Mouse (Mus musculus) bone marrow macrophage, adult 2 months (primary cell): ENCODE results near the gene Donson. TPM values are rescaled to one million over a fixed set of nuclear protein-coding genes. Genes with fewer than 3 reads are reported as not detected.
"Not testable (repeated sequence)": the region's sequence is repeated elsewhere in the genome, so short reads cannot be mapped to it uniquely, and the experiment has no call there.

ENCODE experiments used
- H3K27ac ChIP-seq: 2 replicates; pipeline ENCODE4 v1.5.1; 2012; ENCODE audit warnings: low read depth, low read length; ENCODE audit not compliant: insufficient read depth
- H3K4me1 ChIP-seq: 2 replicates; pipeline ENCODE4 v1.6.1; 2012; ENCODE audit warnings: low read length; ENCODE audit not compliant: control insufficient read depth, insufficient read depth
- H3K4me3 ChIP-seq: 2 replicates; pipeline ENCODE4 v1.5.1; 2012; ENCODE audit warnings: mild to moderate bottlenecking, low read length, moderate library complexity; ENCODE audit not compliant: insufficient read depth
- CTCF ChIP-seq: IDR thresholded peaks from 2 replicates; pipeline ENCODE4 v1.5.1; 2012; ENCODE audit warnings: low read depth, mild to moderate bottlenecking, low read length, moderate library complexity
- POLR2A ChIP-seq: IDR thresholded peaks from 2 replicates; pipeline ENCODE4 v1.6.1; 2012; ENCODE audit warnings: mild to moderate bottlenecking, low read depth, low read length, borderline replicate concordance
- polyA plus RNA-seq: library from polyadenylated mRNA; stranded (reverse); fragments of >200 nt; gene quantifications from 2 replicates; pipeline ENCODE4 v1.2.4, GENCODE M21; 2012; ENCODE audit not compliant: missing spikeins, insufficient read depth, insufficient read length

Donson gene
- polyA plus RNA-seq, 1 experiment, result 14.5 TPM

DNA sequence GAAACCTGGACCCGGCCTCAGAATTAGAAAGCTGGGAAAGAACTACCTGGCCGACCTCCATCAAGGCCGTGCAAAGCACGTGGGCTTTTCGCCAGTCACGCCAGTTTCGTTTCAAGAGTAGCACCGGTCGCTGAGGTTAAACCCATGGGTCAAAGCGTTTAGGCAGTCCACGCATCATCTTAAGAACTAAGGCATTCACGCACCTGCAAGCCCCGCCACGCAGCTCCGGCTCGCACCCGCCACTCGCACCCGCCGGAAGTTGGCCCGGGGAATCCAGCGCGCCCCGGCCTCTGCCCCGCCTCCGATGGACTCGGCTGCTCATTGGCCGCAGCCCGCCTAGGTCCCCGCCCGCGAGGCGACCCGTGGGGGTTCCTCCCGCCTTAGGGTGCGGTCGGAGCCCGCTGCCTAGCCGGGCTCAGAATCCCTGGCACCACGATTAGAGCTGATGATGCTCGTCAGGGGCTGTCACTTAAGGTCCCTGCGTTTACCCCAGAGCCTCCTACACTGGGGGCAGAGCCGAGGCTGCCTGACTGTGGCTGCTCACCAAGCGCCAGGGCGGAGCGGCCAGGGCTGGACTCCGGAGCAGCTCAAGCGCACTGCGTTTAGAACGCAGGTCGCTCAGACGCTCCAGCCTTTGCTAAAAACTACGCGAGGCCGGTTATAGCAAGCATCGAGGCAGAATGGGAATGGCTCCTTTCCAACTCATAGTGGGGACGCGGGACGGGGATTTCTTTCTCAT is 41.7 kb downstream of the Donson start, which contains the start of gene Gart:
TSS of gene Gart (minus strand) at position 272 of the 739 bp plus-strand sequence.
- TF ChIP-seq POLR2A, result peak; percentile 19; the same call in 1 of the 2 replicates
- no peak for TF ChIP-seq CTCF
- Histone ChIP-seq H3K27ac (peak within 1 kb of the TSS; percentile 99), H3K4me1 (peaks cover 13% of the 10 kb centered on the region), H3K4me3 (peak within 1 kb of the TSS; percentile 88)

DNA sequence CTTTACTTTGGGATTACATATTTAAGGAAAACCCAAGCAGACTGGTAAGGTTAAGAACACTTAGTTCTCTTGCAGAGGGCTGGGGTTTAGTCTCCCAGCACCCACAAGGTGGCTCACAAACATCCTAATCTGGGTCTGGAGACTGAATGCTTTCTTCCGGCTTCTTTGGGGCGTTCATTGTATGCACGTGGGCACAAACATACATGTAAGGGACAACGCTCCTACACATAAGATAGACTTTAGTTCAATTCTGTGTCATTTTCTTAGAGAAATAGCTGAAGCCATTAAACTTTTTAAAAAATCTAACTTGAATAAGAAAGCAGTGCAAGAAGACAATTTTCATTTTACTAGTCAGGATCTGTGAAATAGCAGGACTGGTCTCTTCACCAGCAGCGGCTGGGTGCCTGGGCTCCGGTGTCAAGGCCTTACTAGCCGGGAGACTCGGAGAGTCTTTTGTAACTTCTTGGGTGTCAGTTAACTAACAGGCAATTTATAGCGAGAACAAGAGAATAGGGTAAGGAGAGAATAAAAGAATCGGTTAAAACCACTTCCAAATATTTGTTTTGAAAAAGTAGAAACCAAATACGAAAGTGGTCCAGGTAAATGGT is 42.5 kb downstream of the Donson start:
- Histone ChIP-seq H3K4me1 (peaks cover 13% of the 10 kb centered on the region), H3K27ac (peak overlapping the region; percentile 61), H3K4me3 (peak overlapping the region; percentile 80)
- no peak for TF ChIP-seq POLR2A
- no peak for TF ChIP-seq CTCF

DNA sequence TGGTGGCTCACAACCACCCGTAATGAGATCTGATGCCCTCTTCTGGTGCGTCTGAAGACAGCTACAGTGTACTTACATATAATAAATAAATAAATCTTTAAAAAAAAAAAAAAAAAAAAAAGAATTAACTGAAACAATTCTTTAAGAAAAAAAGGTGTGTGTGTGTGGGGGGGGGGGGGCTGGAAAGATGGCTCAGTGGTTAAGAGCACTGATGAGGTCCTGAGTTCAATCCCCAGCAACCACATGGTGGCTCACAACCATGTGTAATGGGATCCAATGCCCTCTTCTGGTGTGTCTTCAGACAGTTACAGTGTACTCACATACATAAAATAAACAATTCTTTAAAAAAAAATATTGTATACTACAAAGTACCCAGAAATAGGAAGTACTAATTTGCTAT is 43.1 kb downstream of the Donson start:
- peaks cover 11% of the 10 kb centered on the region for H3K4me1 ChIP-seq
- not testable (repeated sequence) for H3K27ac ChIP-seq, H3K4me3 ChIP-seq

DNA sequence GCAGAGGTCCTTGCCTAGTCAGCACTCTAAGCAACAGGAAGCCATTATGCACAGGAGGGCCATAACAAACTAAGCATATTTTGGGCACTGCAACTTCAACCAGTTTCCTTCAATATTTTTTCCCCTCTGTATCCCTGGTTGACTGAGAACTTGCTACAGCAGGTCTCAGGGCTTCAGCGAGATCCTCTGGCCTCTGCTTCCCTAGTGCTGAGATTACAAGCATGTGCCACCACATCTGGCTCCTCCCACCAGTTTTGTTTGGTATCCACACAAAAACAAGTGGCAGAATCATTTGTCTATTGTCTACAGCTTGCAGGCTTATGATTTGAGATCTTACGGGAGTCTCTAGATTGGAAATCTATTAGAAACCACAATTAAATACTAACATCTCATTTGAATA is 43.7 kb downstream of the Donson start:
- peak overlapping the region; percentile 13 for H3K4me3 ChIP-seq
- peaks cover 9% of the 10 kb centered on the region for H3K4me1 ChIP-seq
- H3K27ac ChIP-seq, result no peak overlapping the region
- no peak for TF ChIP-seq POLR2A

DNA sequence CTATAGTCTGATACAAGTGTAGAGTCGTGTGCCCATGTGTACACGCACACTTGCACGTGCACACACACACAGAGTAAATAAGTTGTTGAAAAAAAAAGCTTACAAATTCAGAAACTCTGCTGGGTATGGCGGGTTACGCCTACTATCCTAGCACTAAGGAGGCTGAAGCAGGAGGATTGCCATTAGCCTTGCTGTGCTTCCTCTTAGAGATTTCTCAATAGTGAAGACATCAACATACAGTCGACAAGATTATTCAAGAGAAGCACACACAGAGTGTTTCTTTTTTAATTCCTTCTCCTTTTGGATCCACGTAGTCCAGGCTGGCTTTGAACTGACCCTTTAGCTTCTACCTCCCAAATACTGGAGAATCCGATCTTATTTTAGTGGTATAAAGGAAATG is 48.4 kb downstream of the Donson start:
- TF ChIP-seq CTCF (no peak), POLR2A (no peak)
- Histone ChIP-seq H3K4me1 (peaks cover 9% of the 10 kb centered on the region), H3K4me3 (no peak overlapping the region), H3K27ac (no peak overlapping the region)

DNA sequence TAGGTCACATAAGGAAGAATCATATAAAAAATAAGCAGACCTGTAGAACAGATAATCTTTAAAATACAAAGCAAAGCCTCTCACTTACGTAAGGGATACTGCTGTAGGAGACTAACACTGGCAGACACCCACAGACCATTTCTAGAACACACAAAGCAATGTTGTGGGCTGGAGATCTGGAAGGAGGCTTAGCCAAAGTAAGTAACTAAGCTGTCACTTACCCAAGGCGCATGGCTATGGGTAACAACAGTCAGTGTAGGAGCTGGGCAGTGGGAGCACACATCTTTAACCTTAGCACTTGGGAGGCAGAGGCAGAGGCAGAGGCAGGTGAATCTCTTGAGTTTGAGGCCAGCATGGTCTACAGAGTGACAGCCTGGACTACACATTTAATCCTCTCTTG is 48.9 kb downstream of the Donson start:
- TF ChIP-seq CTCF (no peak), POLR2A (no peak)
- peaks cover 5% of the 10 kb centered on the region for H3K4me1 ChIP-seq
- H3K4me3 ChIP-seq, result no peak overlapping the region
- no peak overlapping the region for H3K27ac ChIP-seq

DNA sequence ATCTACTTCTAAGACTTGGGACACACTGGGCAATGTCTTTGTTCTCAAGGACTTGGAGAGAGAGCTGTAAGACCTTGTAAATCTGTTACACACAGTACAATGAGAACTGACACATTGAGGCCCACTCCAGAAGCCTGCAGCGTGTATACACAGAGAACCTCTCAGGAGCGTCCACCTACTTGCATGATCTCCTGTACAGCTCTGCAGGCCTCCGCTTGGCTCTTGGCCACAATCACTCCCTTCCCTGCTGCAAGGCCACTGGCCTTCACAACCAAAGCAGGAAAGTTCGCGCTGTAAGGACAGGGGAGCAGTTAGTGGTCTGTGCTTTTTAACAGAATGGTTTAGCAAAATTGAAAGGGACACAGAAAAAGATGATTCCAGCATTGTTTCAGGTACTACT is 49.4 kb downstream of the Donson start:
- H3K4me3 ChIP-seq, result no peak overlapping the region
- TF ChIP-seq POLR2A (no peak), CTCF (no peak)
- no peak overlapping the region for H3K27ac ChIP-seq
- H3K4me1 ChIP-seq, result no peaks in the 10 kb centered on the region

DNA sequence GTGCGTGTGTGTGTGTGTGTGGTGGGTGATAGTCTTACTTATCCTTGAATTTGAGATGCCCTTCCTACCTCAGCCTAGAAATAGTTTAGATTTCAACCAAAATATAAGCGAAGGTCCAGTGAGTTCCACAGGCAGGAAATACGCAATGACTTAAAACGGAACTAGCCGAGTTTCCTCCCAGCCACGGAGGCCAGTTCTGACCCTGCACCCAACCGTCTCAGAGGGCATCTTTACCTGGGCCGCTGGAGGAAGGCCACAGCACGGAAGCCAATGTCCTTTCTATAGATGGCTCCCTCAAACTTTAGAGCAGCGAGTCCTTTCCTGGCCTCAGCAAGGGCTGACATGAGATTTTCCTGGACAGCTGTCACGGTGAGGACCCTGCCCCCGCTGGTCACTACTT is 54.9 kb downstream of the Donson start:
- TF ChIP-seq POLR2A, result no peak
- no peak for TF ChIP-seq CTCF
- Histone ChIP-seq H3K4me3 (no peak overlapping the region), H3K4me1 (peaks cover 11% of the 10 kb centered on the region), H3K27ac (no peak overlapping the region)

DNA sequence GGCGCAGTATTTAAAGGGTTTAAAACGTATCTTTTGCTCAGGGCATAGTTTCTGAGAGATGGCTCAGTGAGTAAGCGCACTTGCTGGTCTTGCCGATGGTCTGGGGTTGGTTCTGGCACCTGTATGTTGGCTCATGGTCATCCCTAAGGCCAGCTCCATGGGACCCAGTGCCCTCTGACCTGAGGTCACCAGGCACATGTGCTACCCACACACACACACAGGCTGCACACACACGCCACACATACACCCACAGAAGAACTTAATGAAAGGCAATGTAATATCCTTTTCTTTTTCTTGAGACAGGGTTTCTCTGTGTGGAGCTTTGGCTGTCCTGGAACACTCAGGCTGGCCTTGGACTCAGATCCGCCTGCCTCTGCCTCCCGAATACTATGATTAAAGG is 55.6 kb downstream of the Donson start:
- Histone ChIP-seq H3K4me3 (no peak overlapping the region), H3K27ac (no peak overlapping the region), H3K4me1 (peaks cover 17% of the 10 kb centered on the region)
- no peak for TF ChIP-seq CTCF
- no peak for TF ChIP-seq POLR2A

DNA sequence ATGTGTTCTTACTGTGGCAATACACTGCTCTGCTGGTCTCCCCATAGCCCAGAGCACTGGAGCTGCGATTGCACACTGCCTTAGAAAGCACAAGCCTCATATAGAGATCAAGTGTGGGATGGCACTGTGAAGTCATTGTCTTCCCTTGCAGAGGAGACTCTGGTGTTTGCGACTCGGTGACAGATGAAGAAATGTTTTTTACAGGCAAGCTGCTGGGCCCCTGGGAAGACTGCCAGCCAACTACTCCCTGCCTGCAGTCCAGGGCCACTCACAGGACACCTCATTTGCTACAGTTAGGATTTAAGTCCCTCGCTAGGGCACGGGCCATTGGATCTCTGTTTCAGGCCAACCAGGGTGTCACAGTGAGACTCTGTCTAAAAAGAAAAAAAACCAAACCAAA is 56.1 kb downstream of the Donson start:
- H3K4me3 ChIP-seq, result no peak overlapping the region
- no peak for TF ChIP-seq CTCF
- no peak for TF ChIP-seq POLR2A
- H3K4me1 ChIP-seq, result peaks cover 17% of the 10 kb centered on the region
- H3K27ac ChIP-seq, result no peak overlapping the region
